Mouse (Mus musculus) midbrain, embryonic 15.5 days (tissue): ENCODE results near the gene Col25a1. TPM values are rescaled to one million over a fixed set of nuclear protein-coding genes. Genes with fewer than 3 reads are reported as not detected.
A peak's percentile ranks its signal among the peaks of the same experiment; 100 is the strongest.

Experiments used
- ATAC-seq: fragments of 200-750 bp; cut with Nextera tagmentation; replicated peaks from 2 replicates; pipeline ENCODE4 v1.8.0; 2017; ENCODE audit warnings: moderate TSS enrichment
- H3K27ac ChIP-seq: fragments of 300-500 bp; sonication (generic); 2 replicates; pipeline ENCODE4 v1.5.1; 2015; ENCODE audit warnings: mild to moderate bottlenecking, inconsistent platforms
- H3K27me3 ChIP-seq: fragments of 300-500 bp; sonication (generic); replicated peaks from 2 replicates; pipeline ENCODE4 v1.6.1; 2015; ENCODE audit warnings: inconsistent platforms
- H3K36me3 ChIP-seq: fragments of 300-500 bp; sonication (generic); replicated peaks from 2 replicates; pipeline ENCODE4 v1.6.1; 2015; ENCODE audit warnings: inconsistent platforms
- H3K4me1 ChIP-seq: fragments of 300-500 bp; sonication (generic); 2 replicates; pipeline ENCODE4 v1.6.1; 2015; ENCODE audit warnings: inconsistent platforms
- H3K4me2 ChIP-seq: fragments of 300-500 bp; sonication (generic); 2 replicates; pipeline ENCODE4 v1.6.1; 2015; ENCODE audit warnings: inconsistent platforms, mild to moderate bottlenecking, moderate library complexity
- H3K4me3 ChIP-seq: fragments of 300-500 bp; sonication (generic); 2 replicates; pipeline ENCODE4 v1.5.1; 2015; ENCODE audit warnings: mild to moderate bottlenecking, inconsistent platforms
- H3K9ac ChIP-seq: fragments of 300-500 bp; sonication (generic); 2 replicates; pipeline ENCODE4 v1.6.1; 2015; ENCODE audit warnings: mild to moderate bottlenecking, inconsistent platforms
- H3K9me3 ChIP-seq: fragments of 300-500 bp; sonication (generic); 2 replicates; pipeline ENCODE4 v1.6.1; 2016; ENCODE audit warnings: inconsistent platforms
- WGBS: fragments of 180-500 bp; shearing (Covaris S2); methylation state at CpG from one replicate; pipeline ENCODE4 v1.1.7; 2015; ENCODE audit warnings: mixed read lengths; 5-methylcytosine and 5-hydroxymethylcytosine counted together
- polyA plus RNA-seq: library from polyadenylated mRNA; unstranded; fragments of >200 nt; fragmentation: Nextera tagmentation; extraction: Ambion mirVana; gene quantifications from 2 replicates; pipeline ENCODE4 v1.2.1, GENCODE M21; 2015

Gene Col25a1
- polyA plus RNA-seq, 1 experiment from 2014 or later: 15.3 TPM

DNA sequence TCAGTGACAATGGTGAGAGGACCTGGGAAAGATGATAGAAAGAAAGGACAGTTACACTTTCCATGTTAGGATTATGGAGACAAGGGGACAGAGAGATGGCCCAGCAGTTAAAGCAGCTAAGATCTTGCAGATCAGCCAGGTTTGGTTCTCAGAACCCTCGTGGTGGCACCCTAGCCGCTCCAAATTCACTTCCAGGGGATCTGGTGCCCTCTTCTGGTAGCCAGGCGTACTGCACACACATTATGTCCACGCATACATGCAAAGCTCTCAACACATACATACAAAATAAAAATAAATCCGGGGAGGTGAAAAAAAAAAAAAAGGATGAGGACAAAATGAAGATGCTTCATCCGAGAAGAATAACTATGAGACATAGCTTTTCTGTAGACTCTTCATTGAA is 445.4 kb downstream of the Col25a1 start:
- Histone ChIP-seq H3K4me1 (no peaks in the 10 kb centered on the region), H3K4me3 (no peak overlapping the region), H3K27ac (no peak overlapping the region), H3K9me3 (no peaks in the 10 kb centered on the region), H3K36me3 (no peaks in the 10 kb centered on the region), H3K27me3 (peaks cover 4% of the 10 kb centered on the region; the same call in 1 of the 2 replicates), H3K4me2 (no peak overlapping the region), H3K9ac (no peak overlapping the region)
- WGBS: 66% methylated on average over 6 of the region's 6 CpGs
- ATAC-seq: no peak

DNA sequence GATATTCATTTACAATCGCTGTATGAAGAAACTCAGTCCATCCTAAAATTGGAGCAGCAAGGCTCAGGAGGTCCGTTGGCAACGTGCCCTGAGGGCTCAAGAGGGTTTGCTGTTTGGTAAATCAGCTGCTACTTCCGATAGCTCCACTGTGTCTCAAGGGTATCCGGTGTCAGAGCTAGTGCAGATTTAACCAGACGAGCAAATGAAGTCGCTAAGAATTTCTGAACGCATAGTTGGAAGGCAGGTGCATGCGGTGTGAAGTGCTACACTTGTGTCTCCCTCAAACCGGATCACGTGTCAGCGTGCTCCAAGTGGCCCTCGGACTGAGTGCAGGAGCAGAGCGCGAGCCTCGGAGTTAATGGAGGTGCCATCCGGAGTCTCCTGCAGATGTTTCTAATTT is 448.2 kb downstream of the Col25a1 start:
- no peak overlapping the region for H3K4me3 ChIP-seq
- H3K4me1 ChIP-seq: no peaks in the 10 kb centered on the region
- no peak overlapping the region for H3K4me2 ChIP-seq
- no peak for ATAC-seq
- no peaks in the 10 kb centered on the region for H3K9me3 ChIP-seq
- no peak overlapping the region for H3K9ac ChIP-seq
- H3K27me3 ChIP-seq: peaks cover 4% of the 10 kb centered on the region; the same call in 1 of the 2 replicates
- H3K36me3 ChIP-seq: no peaks in the 10 kb centered on the region
- WGBS: 67% methylated on average over 17 of the region's 17 CpGs
- no peak overlapping the region for H3K27ac ChIP-seq

DNA sequence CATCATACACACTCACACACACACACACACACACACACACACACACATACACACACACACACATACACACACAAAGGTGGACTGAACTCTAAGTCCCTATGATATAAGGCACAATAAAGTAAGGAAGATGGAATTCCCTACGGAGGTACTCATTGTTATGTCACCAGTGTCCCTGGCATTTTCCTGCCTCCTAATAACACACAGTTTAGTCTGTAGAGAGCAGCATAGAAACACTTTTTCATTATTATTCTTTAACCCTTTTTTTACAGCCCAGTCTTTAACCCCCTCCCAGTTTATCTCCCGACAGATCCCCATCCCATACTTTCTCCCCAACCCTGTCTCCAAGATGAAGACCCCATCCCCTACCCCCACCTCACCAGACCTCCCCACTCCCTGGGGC is 450.3 kb downstream of the Col25a1 start:
- Histone ChIP-seq H3K4me3 (no peak overlapping the region), H3K4me2 (no peak overlapping the region), H3K27ac (no peak overlapping the region), H3K4me1 (no peaks in the 10 kb centered on the region), H3K9ac (no peak overlapping the region), H3K36me3 (no peaks in the 10 kb centered on the region), H3K27me3 (no peaks in the 10 kb centered on the region), H3K9me3 (no peaks in the 10 kb centered on the region)
- no peak for ATAC-seq
- WGBS: 87% methylated on average over 2 of the region's 2 CpGs

DNA sequence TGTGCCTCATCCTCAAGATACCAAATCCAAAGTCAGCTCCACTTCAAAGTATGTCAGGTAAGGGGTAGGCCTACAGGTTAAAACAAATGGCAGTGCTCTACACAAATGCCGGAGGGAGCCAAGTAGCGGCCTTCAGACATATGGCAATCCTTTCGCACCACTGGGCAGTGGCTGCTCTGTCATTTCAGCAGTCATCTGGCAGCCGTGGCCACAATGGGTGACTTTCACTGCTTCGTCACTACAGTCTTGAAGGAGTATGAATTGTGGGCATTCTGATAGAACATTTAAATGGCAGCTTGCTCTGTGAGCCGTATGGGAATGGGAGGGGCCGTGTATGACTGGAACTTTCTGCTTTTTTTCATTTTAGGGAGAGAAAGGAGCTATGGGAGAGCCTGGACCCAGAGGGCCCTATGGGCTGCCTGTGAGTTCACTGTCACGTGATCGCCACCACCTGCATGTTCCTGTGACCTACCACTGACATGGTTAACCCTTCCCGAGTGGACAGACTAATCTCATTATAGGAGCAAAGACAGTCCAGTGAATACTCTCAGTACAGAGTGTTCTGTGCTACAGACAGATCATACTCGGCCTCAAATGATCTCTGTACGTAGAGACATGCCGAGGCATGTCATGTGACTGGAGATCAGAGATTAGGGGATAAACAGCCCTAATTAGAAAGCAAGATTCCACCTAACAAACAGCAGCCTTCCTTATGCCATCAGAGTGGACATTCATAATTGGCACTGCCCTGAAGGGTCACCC is 451.8 kb downstream of the Col25a1 start:
- Histone ChIP-seq H3K9me3 (no peaks in the 10 kb centered on the region), H3K27ac (no peak overlapping the region), H3K9ac (no peak overlapping the region), H3K4me3 (no peak overlapping the region), H3K4me1 (no peaks in the 10 kb centered on the region), H3K36me3 (no peaks in the 10 kb centered on the region), H3K4me2 (no peak overlapping the region), H3K27me3 (no peaks in the 10 kb centered on the region)
- 77% methylated on average over 13 of the region's 13 CpGs for WGBS
- ATAC-seq: no peak

DNA sequence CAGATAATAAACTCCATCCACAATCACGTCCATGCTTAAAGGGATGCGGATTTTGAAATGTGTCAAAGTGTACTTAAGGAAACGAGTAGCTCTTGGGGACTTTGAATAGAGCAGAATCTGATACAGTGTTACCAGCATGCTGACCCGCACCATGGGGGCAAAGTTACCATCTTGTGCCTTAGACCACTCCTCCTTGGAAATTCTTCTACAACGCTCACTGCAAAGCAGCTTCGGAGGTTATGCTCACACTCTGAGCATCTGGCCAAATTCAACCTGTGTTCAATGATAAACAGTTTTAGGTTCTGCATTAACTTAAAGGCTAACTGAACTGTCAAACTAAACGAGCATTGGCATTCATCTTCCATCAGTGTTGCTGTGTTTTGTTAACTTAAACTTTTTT is 452.7 kb downstream of the Col25a1 start:
- no peak overlapping the region for H3K27ac ChIP-seq
- H3K4me3 ChIP-seq: no peak overlapping the region
- no peak for ATAC-seq
- no peaks in the 10 kb centered on the region for H3K9me3 ChIP-seq
- no peaks in the 10 kb centered on the region for H3K4me1 ChIP-seq
- H3K4me2 ChIP-seq: no peak overlapping the region
- no peaks in the 10 kb centered on the region for H3K27me3 ChIP-seq
- no peak overlapping the region for H3K9ac ChIP-seq
- WGBS: 86% methylated on average over 7 of the region's 7 CpGs
- H3K36me3 ChIP-seq: no peaks in the 10 kb centered on the region

DNA sequence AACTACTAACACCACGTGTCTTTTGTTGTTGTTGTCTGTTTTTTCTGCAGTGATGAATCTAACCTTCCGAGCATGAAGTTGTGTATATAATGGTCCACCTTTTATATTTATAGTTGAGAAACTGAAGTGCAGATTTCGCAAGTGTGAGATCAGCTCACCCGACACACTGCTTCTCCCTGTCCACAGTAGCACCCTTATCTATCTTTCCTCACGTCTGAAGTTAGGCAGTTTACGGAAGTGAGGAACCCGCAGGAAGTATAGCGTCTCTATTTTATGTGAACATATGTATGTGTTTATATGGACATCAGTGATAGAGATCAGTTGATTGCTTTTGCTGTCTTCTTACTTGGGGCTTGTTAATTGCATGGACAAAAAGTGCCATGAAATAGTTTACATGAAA is 463.7 kb downstream of the Col25a1 start:
- Histone ChIP-seq H3K4me1 (no peaks in the 10 kb centered on the region), H3K27me3 (no peaks in the 10 kb centered on the region), H3K27ac (no peak overlapping the region), H3K9me3 (no peaks in the 10 kb centered on the region), H3K36me3 (no peaks in the 10 kb centered on the region), H3K9ac (no peak overlapping the region), H3K4me3 (no peak overlapping the region), H3K4me2 (no peak overlapping the region)
- ATAC-seq: no peak
- WGBS: 92% methylated on average over 8 of the region's 8 CpGs

DNA sequence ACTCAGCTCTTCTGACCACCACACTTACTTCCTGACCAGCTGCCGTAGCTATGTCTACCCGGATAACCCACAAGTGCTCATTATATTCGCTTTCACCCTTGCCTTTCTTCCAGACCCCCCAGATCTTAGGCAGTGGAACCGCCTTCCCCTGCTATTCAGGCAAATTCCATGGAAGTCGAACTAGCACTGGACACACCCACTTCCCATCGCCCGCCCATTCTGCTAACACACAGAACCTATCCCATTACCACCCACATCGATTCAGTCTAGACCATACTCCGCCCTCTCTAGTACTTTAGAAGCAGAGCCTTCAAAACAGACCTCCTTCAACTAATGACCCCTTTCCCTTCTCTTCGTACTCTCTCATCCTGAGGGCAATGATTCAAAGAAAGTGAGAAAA is 470.2 kb downstream of the Col25a1 start:
- H3K4me3 ChIP-seq: no peak overlapping the region
- no peaks in the 10 kb centered on the region for H3K9me3 ChIP-seq
- no peaks in the 10 kb centered on the region for H3K4me1 ChIP-seq
- H3K9ac ChIP-seq: no peak overlapping the region
- H3K27ac ChIP-seq: no peak overlapping the region
- no peaks in the 10 kb centered on the region for H3K36me3 ChIP-seq
- H3K27me3 ChIP-seq: no peaks in the 10 kb centered on the region
- no peak overlapping the region for H3K4me2 ChIP-seq
- 81% methylated on average over 10 of the region's 10 CpGs for WGBS
- ATAC-seq: no peak

DNA sequence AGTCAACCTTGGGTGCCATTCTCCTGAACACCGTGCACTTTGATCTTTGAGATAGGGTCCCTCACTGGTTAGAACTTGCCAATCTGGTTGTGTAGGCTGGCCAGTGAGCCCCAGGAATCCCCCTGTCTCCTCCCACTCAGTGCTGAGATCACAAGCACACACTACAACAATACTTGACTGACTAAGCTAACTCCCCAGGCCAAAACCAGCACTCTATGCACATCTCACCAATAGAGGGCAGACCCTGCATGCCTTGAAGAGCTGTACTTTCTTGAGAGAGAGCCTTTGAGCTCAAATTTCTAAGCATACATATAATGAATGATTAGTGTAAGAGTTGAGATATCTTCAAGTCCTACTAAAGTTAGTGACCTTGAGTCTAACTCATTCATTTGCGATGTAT is 476.6 kb downstream of the Col25a1 start:
- H3K9ac ChIP-seq: no peak overlapping the region
- H3K36me3 ChIP-seq: no peaks in the 10 kb centered on the region
- H3K4me2 ChIP-seq: no peak overlapping the region
- 91% methylated on average over 2 of the region's 2 CpGs for WGBS
- no peak overlapping the region for H3K4me3 ChIP-seq
- H3K4me1 ChIP-seq: no peaks in the 10 kb centered on the region
- no peak for ATAC-seq
- no peaks in the 10 kb centered on the region for H3K27me3 ChIP-seq
- no peaks in the 10 kb centered on the region for H3K9me3 ChIP-seq
- H3K27ac ChIP-seq: no peak overlapping the region

DNA sequence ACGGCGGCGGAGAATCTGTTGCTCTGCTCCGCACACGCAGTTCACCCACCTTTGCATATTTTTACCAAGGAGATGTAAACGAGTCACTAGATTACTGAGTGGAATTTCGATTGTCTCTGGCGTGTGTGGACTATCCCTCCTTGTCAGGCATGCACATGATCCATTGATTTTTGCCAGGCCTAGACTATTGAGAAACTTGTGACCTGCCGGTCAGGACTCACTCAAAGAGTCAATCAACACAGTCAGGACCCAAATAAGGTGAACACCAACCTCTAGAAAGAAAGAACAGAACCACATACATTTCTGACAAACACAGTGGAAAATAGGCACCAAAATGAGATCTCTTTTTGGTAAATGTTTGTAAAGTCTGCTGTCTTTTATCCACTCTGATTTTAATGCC is 483.1 kb downstream of the Col25a1 start:
- H3K4me3 ChIP-seq: no peak overlapping the region
- H3K36me3 ChIP-seq: no peaks in the 10 kb centered on the region
- H3K27me3 ChIP-seq: no peaks in the 10 kb centered on the region
- no peaks in the 10 kb centered on the region for H3K9me3 ChIP-seq
- no peak for ATAC-seq
- no peaks in the 10 kb centered on the region for H3K4me1 ChIP-seq
- no peak overlapping the region for H3K4me2 ChIP-seq
- no peak overlapping the region for H3K9ac ChIP-seq
- H3K27ac ChIP-seq: no peak overlapping the region
- 87% methylated on average over 9 of the region's 9 CpGs for WGBS

DNA sequence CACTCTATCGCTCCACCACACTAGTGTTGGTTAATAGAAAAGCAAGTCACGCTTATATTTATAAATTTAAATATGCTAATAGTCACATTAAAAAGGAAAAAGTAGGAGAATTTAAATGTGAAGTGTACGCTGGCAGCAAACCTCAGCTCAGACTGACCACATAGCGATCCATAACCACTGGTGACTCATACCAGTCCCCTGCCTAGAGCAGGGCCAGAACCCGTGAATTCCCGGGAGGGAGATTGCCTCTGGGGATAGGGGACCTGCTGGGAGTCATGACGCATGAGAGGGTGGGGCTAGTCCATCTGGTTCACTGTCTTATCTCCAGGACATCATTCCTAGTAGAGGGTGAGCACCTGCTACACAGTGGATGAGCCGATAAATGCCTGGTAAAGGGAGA is 484.3 kb downstream of the Col25a1 start:
- H3K4me1 ChIP-seq: no peaks in the 10 kb centered on the region
- H3K36me3 ChIP-seq: no peaks in the 10 kb centered on the region
- no peaks in the 10 kb centered on the region for H3K9me3 ChIP-seq
- H3K9ac ChIP-seq: no peak overlapping the region
- WGBS: 65% methylated on average over 8 of the region's 8 CpGs
- no peak overlapping the region for H3K4me3 ChIP-seq
- H3K27me3 ChIP-seq: no peaks in the 10 kb centered on the region
- H3K27ac ChIP-seq: no peak overlapping the region
- ATAC-seq: no peak
- H3K4me2 ChIP-seq: no peak overlapping the region

DNA sequence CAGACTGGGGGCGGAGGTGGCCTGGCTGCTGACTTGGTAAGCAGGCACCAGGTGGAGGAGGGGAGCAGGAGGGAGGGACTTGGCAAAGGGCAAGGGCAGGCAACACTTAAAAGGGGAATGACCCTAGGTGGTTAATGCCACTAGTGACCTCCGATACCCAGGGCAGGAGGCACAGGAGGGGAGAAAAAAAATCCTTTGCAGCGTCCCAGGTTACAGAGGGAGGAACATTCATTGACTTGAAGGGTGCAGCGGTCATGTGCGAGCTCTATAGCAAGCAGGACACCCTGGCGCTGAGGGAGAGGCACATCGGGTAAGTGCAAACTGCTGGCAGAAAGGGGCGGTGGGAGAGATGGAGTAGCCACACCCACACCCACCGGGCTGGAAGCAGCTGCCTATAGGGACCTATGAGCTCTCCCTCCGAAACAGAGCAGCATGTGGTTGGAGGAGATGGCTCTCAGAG is 486.2 kb downstream of the Col25a1 start, which contains the start of gene Etnppl:
Etnppl (plus strand) TSS at position 10 of the 460 bp plus-strand sequence.
- no peak within 1 kb of the TSS; the same call in 1 of the 2 replicates for H3K4me3 ChIP-seq
- H3K9me3 ChIP-seq: no peaks in the 10 kb centered on the region
- H3K4me1 ChIP-seq: no peaks in the 10 kb centered on the region
- H3K9ac ChIP-seq: no peak within 1 kb of the TSS
- ATAC-seq: no peak
- H3K36me3 ChIP-seq: no peaks in the 10 kb centered on the region
- no peaks in the 10 kb centered on the region for H3K27me3 ChIP-seq
- H3K4me2 ChIP-seq: peak within 1 kb of the TSS; percentile 42
- WGBS: 7% methylated on average over 10 of the region's 10 CpGs
- H3K27ac ChIP-seq: no peak within 1 kb of the TSS

DNA sequence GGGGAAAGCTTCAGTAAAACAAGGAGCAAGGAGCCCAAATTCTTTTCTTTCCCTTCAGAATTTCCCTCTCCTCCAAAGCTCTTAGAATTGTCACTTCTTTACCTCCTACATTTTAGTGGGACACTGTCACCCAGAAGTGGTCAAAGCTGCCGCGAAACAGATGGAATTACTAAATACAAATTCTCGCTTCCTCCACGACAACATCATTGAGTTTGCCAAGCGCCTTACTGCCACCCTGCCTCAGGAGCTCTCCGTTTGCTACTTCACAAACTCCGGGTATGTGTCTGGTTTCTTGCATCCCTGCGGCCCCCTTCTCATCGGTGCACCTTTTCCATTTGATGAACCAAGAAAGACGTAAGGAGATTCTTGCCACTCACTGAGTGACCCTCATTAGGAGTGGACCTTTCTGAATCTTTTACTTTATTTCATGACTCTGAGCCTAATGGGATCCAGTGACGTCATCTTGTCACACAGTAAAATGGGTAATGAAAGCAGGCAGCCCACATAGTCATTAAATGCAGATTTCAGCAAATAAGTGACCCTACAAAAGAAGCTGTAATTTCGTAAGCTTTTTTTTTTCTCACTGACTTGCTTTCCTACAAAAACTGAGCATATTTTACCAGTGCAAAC is 489.3 kb downstream of the Col25a1 start:
- Histone ChIP-seq H3K4me2 (no peak overlapping the region), H3K4me3 (no peak overlapping the region), H3K4me1 (no peaks in the 10 kb centered on the region), H3K27ac (no peak overlapping the region), H3K9ac (no peak overlapping the region), H3K27me3 (no peaks in the 10 kb centered on the region), H3K9me3 (no peaks in the 10 kb centered on the region), H3K36me3 (no peaks in the 10 kb centered on the region)
- 71% methylated on average over 12 of the region's 12 CpGs for WGBS
- ATAC-seq: no peak

DNA sequence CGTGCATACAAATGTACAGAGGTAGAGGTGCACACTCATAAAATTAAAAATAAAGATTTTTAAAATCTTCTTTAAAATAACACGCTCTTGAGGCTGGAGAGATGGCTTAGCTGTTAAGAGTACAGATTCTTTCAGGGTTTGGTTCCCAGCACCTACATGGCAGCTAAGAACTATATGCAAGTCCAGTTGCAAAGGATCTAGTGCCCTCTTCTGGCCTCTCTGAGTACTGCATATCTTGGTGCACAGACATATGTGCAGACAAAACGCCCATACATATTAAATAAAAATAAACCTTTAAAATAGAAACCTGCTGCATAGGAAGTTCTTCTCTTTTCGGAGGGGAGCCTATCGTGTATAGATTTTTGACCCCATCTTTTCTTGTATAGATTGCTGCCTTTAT is 497.1 kb downstream of the Col25a1 start:
- no peak overlapping the region for H3K4me2 ChIP-seq
- H3K27me3 ChIP-seq: no peaks in the 10 kb centered on the region
- H3K9ac ChIP-seq: no peak overlapping the region
- H3K36me3 ChIP-seq: no peaks in the 10 kb centered on the region
- H3K27ac ChIP-seq: no peak overlapping the region
- H3K9me3 ChIP-seq: no peaks in the 10 kb centered on the region
- WGBS: 93% methylated on average over 5 of the region's 5 CpGs
- no peaks in the 10 kb centered on the region for H3K4me1 ChIP-seq
- no peak for ATAC-seq
- H3K4me3 ChIP-seq: no peak overlapping the region
